Mouse (Mus musculus) erythroblast, embryonic 14.5 days (primary cell): ENCODE data around the gene Gm3327. TPM values are rescaled to one million over a fixed set of nuclear protein-coding genes. Genes with fewer than 3 reads are reported as not detected.
"Not testable (repeated sequence)": the region's sequence is repeated elsewhere in the genome, so short reads cannot be mapped to it uniquely, and the experiment has no call there.

ENCODE experiments used
- H3K27me3 ChIP-seq: 2 replicates; pipeline ENCODE4 v1.6.1; 2012; ENCODE audit warnings: inconsistent platforms; ENCODE audit not compliant: control insufficient read depth
- H3K36me3 ChIP-seq: 2 replicates; pipeline ENCODE4 v1.6.1; 2012; ENCODE audit warnings: mild to moderate bottlenecking, inconsistent platforms; ENCODE audit not compliant: control insufficient read depth
- H3K4me1 ChIP-seq: 2 replicates; pipeline ENCODE4 v1.6.1; 2012; ENCODE audit warnings: inconsistent platforms; ENCODE audit not compliant: control insufficient read depth
- H3K4me3 ChIP-seq: replicated peaks from 2 replicates; pipeline ENCODE3; 2012; ENCODE audit warnings: moderate library complexity, mild to moderate bottlenecking, inconsistent platforms
- H3K9me3 ChIP-seq: 2 replicates; pipeline ENCODE4 v1.6.1; 2012; ENCODE audit warnings: low read length, inconsistent platforms, mixed read lengths; ENCODE audit not compliant: control insufficient read depth
- GATA1 ChIP-seq: IDR thresholded peaks from 2 replicates; pipeline ENCODE4 v1.6.1; 2012; ENCODE audit warnings: low read length, inconsistent platforms, mixed read lengths
- TAL1 ChIP-seq: IDR thresholded peaks from 3 replicates; pipeline ENCODE4 v1.6.1; 2012; ENCODE audit warnings: low read length, inconsistent platforms, mixed read lengths
- polyA plus RNA-seq: library from polyadenylated mRNA; stranded (reverse); fragments of >175 nt; gene quantifications from 2 replicates; pipeline ENCODE4 v1.2.3, GENCODE M21; 2012

Gene Gm3327
- not detected in 2 replicates for polyA plus RNA-seq

DNA sequence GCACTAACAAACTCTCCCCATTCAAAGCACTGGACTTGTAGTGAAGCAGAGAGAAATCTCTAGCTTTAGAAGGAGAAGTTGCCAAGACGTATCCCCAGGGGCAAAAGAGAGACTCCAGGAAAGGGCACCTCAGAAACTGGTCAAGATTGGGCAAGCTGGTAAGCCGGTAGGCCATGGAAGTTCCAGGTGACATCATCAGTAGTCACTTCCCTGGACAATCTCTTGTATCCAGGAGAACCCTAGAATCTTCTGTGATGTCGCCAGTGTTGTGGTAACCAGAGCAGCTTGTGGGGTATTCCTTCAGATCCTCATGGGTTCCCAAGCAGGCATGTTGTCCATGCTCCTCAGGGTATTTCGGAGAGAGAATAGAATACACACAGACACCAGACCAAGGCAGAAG, at the start of gene Gm3327:
Gene Gm3327 (plus strand): TSS at position 301 of the 400 bp plus-strand sequence.
- not testable (repeated sequence) for H3K36me3 ChIP-seq, H3K4me1 ChIP-seq, H3K9me3 ChIP-seq, H3K27me3 ChIP-seq, H3K4me3 ChIP-seq

- not testable (repeated sequence) for H3K27me3 ChIP-seq, H3K9me3 ChIP-seq, H3K4me1 ChIP-seq, H3K36me3 ChIP-seq, H3K4me3 ChIP-seq
Measured at GRCm38 (mm10) chr14:44077785-44078341, 45.8 kb upstream of the Gm3327 start.

DNA sequence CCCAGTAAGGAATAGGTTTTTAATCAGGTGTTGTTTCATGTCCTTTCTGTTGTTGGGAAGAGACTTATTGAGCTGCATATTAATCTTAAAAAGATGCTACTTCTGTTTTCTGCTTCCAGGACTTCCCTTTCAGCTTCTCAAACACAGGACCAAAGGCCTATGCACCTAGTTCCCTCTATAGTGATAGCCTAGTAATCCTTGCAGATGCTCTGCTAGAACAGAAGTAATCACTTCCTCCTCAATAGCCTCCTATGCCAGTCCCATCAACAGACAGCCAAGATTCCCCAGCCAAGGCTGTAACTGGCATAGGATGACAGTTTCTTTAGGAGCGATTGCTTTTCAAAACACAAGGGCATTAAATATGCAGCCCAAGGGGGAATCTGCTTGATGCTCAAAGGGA, 37.1 kb upstream of the Gm3327 start:
- not testable (repeated sequence) for H3K9me3 ChIP-seq, H3K4me1 ChIP-seq, H3K4me3 ChIP-seq, H3K36me3 ChIP-seq, H3K27me3 ChIP-seq

DNA sequence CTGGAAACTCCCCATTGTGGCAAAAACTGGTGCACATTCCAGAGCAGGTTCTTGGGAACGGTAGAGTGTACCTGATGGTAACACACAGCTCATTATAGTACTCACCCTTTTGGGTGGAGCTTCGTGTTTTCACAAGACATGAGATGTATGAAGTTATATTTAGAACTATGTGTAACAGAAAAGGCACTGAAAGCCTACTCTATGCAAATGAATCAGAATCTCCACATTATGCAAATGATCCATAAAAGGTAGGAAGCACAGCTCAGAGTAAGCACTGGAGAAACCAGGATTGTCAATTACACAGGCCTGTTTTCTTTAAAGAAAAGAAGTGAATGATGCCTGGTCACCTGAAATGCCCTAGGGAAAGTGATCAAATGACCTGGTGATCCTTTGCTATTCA, 36.1 kb upstream of the Gm3327 start:
- H3K4me1 ChIP-seq, H3K9me3 ChIP-seq, H3K36me3 ChIP-seq, H3K4me3 ChIP-seq, H3K27me3 ChIP-seq: not testable (repeated sequence)

DNA sequence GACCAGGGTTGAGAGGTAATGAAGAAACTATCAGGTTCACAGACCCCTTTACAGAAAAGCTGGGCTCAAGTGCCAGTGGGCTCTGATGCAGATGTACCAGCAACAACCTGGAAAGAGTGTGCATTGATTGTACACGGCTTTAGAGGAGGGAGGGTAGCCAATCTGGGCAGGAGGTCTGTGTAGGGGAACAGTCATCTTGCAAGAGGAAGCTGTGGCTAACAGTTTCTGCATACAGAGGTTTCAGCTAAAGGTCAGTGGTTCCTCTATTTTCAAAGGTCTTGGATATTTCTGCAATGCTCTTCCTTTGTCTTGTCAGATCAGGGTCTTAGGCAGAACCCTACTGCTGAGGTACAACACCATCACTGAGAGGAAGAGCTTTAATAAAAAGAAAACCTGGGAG, 32.1 kb upstream of the Gm3327 start:
- H3K27me3 ChIP-seq, H3K4me1 ChIP-seq, H3K9me3 ChIP-seq, H3K36me3 ChIP-seq, H3K4me3 ChIP-seq: not testable (repeated sequence)

DNA sequence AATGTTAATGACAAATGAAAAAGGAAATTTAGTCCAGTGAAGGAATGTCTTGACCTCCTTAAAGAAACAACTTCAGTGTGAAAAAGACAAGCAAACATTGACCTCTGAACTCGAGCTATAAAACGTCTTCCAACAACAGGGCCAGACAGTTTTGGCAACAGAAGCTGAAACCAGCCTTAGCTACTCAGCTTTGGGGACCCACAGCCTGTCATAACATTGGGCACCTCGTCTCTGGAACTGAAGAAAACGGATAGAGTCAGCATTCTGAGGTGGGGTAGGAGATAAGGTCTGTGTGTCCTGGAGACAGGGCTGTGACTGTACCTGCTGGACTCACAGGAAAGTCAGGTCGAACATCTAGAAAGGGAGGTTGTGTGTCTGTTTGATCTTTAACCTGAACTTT, 29.2 kb upstream of the Gm3327 start:
- H3K9me3 ChIP-seq, H3K36me3 ChIP-seq, H3K4me1 ChIP-seq, H3K4me3 ChIP-seq, H3K27me3 ChIP-seq: not testable (repeated sequence)

- H3K4me1 ChIP-seq, H3K36me3 ChIP-seq, H3K4me3 ChIP-seq, H3K9me3 ChIP-seq, H3K27me3 ChIP-seq: not testable (repeated sequence)
Measured at GRCm38 (mm10) chr14:44100030-44100429, 23.6 kb upstream of the Gm3327 start.

- not testable (repeated sequence) for H3K4me1 ChIP-seq, H3K9me3 ChIP-seq, H3K4me3 ChIP-seq, H3K27me3 ChIP-seq, H3K36me3 ChIP-seq
Measured at GRCm38 (mm10) chr14:44102354-44102753, 21.3 kb upstream of the Gm3327 start, which contains the start of gene Ear2. Ear2 (plus strand) TSS chr14:44102654.

DNA sequence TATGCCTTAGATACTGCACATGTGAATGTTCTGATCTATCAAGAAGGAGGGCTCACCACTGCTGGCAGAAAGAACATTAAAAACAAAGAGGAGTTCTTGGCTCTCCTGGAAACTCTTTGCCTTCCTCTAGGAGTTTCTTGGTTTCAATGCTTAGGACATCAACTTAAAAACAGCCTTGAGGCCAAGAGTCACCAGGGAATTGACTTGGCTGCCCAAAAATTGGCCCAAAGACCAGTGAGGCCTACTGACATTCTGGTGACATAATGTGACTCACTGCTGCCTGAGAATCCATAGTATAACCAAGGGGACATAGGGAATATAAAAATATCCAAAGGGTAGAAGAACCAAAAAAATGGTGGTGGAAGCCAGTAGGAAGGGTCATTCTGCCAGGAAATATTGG, 12.7 kb upstream of the Gm3327 start:
- no peaks in the 10 kb centered on the region for H3K9me3 ChIP-seq
- H3K4me1 ChIP-seq = no peaks in the 10 kb centered on the region
- TF ChIP-seq GATA1 = no peak
- TF ChIP-seq TAL1 = no peak
- H3K4me3 ChIP-seq = no peak overlapping the region
- no peaks in the 10 kb centered on the region for H3K36me3 ChIP-seq
- no peaks in the 10 kb centered on the region for H3K27me3 ChIP-seq

Other genes with a start within 250 kb of the Gm3327 start
- gene Ear1, start 248.3 kb upstream of the Gm3327 start, polyA plus RNA-seq = not detected in 2 replicates
- not detected in 2 replicates for gene Ear10, start 200.3 kb upstream of the Gm3327 start, polyA plus RNA-seq
- gene Gm8113, start 198.5 kb upstream of the Gm3327 start, polyA plus RNA-seq = not detected in 2 replicates
- not detected in 2 replicates for gene Ang5, start 166.8 kb upstream of the Gm3327 start, polyA plus RNA-seq
- not detected in 2 replicates for gene Ang6, start 121.6 kb upstream of the Gm3327 start, polyA plus RNA-seq
- gene Ear2, start 21.2 kb upstream of the Gm3327 start, polyA plus RNA-seq = not detected in 2 replicates
- gene Gm8212, start 73.8 kb downstream of the Gm3327 start, polyA plus RNA-seq = not detected in 2 replicates
- gene 4930503E14Rik, start 89.4 kb downstream of the Gm3327 start, polyA plus RNA-seq = not detected in 2 replicates
- gene Gm8220, start 161.7 kb downstream of the Gm3327 start, polyA plus RNA-seq = not detected in 2 replicates
- gene Gm5930, start 214.7 kb downstream of the Gm3327 start, polyA plus RNA-seq = not detected in 2 replicates
- gene Gm8229, start 241.5 kb downstream of the Gm3327 start, polyA plus RNA-seq = not detected in 2 replicates